Mouse (Mus musculus): ENCODE data around the gene Stat6.
"Not testable (repeated sequence)": the region's sequence is repeated elsewhere in the genome, so short reads cannot be mapped to it uniquely, and the experiment has no call there.

Gene Stat6

GRCm38 (mm10) chr10:127652906-127653638, 10.3 kb downstream of the Stat6 start:
- no peak for DNase-seq (ENCODE audit: low spot score)

GRCm38 (mm10) chr10:127654970-127655579, 12.3 kb downstream of the Stat6 start:
- no peak for DNase-seq (ENCODE audit: low spot score)

- DNase-seq (ENCODE audit: low spot score), result not testable (repeated sequence)
These were observed 14.8 kb downstream of the Stat6 start for GRCm38 (mm10) chr10:127657617-127658016.

GRCm38 (mm10) chr10:127658076-127658475, 15.3 kb downstream of the Stat6 start:
- no peak for DNase-seq (ENCODE audit: low spot score)

DNA sequence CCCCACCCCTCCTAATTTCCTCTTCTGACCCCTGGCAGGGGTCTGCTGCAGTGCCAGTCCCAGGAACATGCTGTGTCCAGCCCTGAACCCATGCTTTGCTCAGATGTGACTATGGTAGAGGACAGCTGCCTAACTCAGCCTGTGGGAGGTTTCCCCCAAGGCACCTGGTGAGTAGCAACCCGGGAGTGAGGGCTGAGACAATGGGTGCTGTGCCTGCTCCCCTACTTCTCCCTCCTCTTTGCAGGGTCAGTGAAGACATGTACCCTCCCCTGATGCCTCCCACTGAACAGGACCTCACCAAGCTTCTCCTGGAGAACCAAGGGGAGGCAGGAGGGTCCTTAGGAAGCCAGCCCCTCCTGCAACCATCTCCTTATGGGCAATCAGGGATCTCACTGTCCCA, 16.8 kb downstream of the Stat6 start:
- DNase-seq (ENCODE audit: low spot score), result no peak

GRCm38 (mm10) chr10:127661291-127661914, 18.6 kb downstream of the Stat6 start:
- DNase-seq (ENCODE audit: low spot score), result no peak

- peak; percentile 80 for DNase-seq (ENCODE audit: low spot score)
These were observed 19.3 kb downstream of the Stat6 start for GRCm38 (mm10) chr10:127661915-127662663.

- DNase-seq (ENCODE audit: low spot score), result no peak
These were observed 20.0 kb downstream of the Stat6 start for GRCm38 (mm10) chr10:127662666-127663253.

DNA sequence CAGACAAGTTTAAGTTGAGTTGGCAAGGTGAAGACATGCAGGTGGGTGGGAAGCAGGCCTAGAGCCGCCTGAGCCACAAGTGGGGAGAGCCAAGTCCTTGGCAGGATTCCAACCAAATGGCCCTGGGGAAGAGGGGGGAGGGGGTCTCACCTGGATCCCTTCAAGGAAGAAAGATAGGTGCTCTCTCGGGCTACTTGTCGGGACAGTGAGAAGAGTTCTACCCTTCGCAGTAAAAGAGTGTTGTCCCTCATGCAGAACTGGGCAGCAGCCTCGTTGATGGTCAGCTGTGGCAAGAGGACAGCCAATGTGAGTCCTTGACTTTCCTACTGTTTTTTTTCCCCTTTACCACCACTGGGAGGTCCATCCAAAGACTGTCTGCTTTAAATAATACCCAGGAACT, 20.8 kb downstream of the Stat6 start:
- no peak for DNase-seq (ENCODE audit: low spot score)

GRCm38 (mm10) chr10:127664166-127664565, 21.4 kb downstream of the Stat6 start:
- DNase-seq (ENCODE audit: low spot score), result no peak

- DNase-seq (ENCODE audit: low spot score), result no peak
These were observed 22.1 kb downstream of the Stat6 start for GRCm38 (mm10) chr10:127664891-127665290.

DNA sequence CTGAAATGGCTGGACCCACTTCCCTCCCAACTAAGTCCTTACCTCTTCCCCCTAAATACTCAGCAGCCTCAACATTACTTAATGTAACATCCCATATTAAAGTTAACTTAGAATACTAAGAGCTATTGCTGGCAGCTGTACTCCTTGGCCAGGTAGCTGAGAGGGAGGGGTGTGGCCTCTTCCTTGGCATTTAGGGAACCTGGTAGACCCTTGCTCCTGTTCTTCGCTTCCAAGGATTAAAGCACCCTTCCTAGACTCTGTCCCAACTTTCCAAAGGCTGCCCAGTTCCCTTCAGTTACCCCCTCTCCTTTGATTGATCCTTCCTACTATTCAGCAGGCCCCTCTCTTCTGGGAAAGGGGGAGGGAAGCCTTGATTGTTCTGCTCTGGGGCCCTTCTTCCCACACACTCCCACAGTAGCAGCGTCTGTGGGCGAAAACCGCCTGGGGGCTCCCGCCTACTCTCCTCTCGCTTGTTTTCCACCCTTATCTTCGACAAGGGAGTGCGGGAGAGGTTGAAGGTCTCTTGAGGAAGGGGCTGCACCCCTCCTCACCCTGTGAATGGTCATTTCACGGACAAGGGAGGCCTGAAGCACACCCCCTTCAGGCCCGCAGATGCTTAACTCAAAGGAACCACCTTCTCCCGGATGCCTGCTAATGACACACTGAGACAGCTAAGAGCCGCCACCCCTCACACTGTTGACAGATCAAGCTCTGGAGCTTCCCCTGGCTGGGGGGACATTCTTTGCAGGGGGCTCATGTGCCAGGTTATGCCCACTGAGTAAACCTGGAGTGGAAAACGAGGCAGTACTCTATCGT, 22.8 kb downstream of the Stat6 start:
- peak; percentile 18 for DNase-seq (ENCODE audit: low spot score)

DNA sequence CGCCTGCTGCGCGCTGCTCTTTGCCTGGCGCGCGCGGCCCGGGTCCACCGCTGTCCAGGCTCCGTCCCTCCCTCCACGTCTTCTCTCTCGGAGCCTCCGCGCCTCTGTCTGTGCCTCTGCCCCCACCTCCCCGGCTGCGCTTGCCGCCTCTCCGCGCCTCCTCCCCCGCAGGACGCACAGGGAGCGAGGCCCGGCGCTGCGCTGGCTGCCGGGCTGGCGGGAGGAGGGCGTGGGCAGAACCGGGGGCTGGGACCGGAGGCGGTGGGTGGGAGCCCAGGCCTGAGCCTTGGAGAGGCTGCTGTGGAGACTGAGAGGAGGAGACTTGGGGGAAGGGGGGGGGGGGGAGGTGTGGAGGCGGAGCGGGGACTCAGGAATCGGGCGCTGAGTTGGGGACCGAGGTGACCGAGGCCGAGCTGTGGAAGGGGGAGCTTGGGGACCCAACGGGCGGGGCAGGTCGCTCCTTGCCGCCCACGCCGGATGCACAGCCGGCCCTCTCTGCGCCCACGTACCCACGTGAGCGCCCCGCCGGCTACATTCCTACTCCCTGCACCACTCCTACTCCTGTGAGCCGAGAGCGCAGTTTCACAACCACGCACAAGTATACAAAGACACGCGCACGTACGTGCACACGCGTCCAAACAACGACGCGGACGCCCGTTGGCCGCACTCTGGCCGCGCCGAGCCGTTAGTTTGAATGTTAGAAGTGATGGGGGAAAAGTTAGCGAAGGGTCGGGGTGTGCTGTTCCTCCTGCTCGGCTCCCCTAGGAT, 23.9 kb downstream of the Stat6 start, which contains the start of gene Nemp1:
TSS of gene Nemp1 (plus strand) at position 401 of the 768 bp plus-strand sequence.
- DNase-seq (ENCODE audit: low spot score), result peak; percentile 91

DNA sequence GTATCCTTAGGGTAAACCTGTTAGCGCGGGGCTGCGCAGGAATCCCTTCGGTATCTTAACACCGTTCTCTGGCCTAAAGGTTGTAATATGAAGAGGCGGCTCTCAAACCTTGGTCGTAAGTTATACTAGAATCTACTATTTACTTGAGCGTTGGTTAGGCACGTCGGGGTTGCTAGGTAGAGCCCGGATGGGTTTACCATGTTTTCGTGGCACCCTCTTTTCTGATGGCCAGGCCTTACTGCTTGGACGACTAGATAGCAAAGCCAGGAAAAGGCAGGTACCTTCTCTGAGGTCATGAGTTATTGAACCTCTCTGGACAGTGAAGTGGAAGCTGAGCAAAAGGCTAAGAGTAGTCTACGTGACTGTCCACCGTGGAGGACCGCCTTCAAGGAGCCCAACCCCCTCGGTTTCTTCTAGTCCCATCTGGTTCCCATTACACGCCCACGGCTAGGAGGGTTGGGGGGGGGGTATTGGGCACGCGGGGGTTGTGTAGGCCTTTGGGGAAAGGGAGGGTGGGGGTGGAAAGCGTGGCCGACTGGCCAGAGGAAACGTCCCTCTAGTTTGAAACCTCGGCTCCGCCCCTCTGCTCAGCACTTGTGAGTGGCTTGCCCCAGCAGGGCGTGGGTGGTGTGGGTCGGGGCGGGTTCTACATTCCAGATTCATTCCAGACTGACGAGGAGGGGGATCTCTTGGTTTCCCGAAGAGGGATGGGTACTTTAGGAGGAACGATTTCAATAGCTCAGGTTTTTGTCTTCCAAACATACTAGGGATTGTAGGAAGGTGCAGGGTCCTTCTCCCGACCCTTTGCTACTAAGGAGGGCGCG, 24.7 kb downstream of the Stat6 start:
- DNase-seq (ENCODE audit: low spot score), result peak; percentile 95

GRCm38 (mm10) chr10:127668093-127669050, 25.6 kb downstream of the Stat6 start, which contains the start of gene Nab2:
TSS of gene Nab2 (minus strand) at chr10:127668568.
- DNase-seq (ENCODE audit: low spot score), result peak; percentile 85

GRCm38 (mm10) chr10:127669170-127669569, 26.4 kb downstream of the Stat6 start:
- no peak for DNase-seq (ENCODE audit: low spot score)

- no peak for DNase-seq (ENCODE audit: low spot score)
These were observed 27.4 kb downstream of the Stat6 start for GRCm38 (mm10) chr10:127670185-127670584.

DNA sequence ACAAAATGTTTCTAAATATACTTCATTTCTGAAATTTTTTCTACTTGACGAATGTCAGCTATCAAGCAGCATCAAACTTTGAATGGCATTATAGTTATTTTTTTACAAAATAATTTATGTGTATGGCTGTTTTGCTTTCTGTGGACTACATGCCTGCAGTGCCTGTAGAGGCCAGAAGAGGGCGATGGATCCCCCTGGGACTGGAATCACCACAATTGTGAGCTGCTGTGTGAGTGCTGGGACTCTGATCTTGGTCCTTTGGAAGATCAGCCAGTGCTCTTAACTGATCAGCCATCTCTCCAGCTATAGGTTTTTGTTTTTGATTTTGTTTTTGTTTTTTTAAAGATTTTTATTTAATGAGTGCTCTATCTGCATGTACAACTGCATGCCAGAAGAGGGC, 28.5 kb downstream of the Stat6 start:
- no peak for DNase-seq (ENCODE audit: low spot score)

Measured in lung, postnatal 25 days (tissue).